Mouse (Mus musculus): ENCODE measurements around the gene Ntf5. TPM values are rescaled to one million over a fixed set of nuclear protein-coding genes. Genes with fewer than 3 reads are reported as not detected.
A peak's percentile ranks its signal among the peaks of the same experiment; 100 is the strongest.

The Ntf5 gene
- polyA plus RNA-seq, 1 experiment from 2014 or later: 1.6 TPM

DNA sequence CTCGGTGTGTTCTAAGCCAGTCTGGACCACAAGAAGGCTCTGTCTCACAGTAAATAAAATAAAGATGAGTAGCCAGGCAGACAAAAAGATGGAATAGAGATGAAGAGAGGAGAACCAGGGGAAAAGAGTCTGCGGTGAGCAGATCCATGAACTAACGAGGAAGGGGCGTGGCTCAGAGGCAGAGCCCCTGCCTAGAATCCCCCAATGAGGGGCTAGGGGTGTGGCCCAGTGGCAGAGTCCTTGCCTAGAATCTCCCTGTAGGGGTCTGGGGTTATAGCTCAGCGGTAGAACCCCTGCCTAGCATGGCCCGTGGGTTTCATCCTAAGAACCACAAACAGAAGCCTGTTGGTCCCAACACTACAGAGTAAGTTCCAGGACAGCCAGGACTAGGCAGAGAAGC, 23.6 kb downstream of the Ntf5 start:
- no peaks in the 10 kb centered on the region for H3K27me3 ChIP-seq (ENCODE audit: control insufficient read depth, insufficient read depth, low read length)
- peaks cover 18% of the 10 kb centered on the region; the same call in 1 of the 2 replicates for H3K4me1 ChIP-seq (ENCODE audit: control insufficient read depth, insufficient read depth, low read length)
- H3K4me3 ChIP-seq (ENCODE audit: low read depth, low read length): no peak overlapping the region
- DNase-seq (ENCODE audit: low spot score) (no peak), ATAC-seq (ENCODE audit: insufficient read depth, low FRiP score, low TSS enrichment) (no peak)
- H3K36me3 ChIP-seq (ENCODE audit: control insufficient read depth, insufficient read depth, low read length): no peaks in the 10 kb centered on the region
- WGBS: 27% methylated on average over 6 of the region's 6 CpGs
- H3K9ac ChIP-seq (ENCODE audit: low read length): no peak overlapping the region
- no peaks in the 10 kb centered on the region for H3K9me3 ChIP-seq (ENCODE audit: control insufficient read depth, low read length)
- H3K4me2 ChIP-seq (ENCODE audit: low read depth): no peak overlapping the region
- H3K27ac ChIP-seq (ENCODE audit: low read depth, low read length): no peak overlapping the region

GRCm38 (mm10) chr7:45437521-45438276, 24.2 kb downstream of the Ntf5 start, which contains the start of gene Ruvbl2:
Gene Ruvbl2 (minus strand): TSS chr7:45438096.
- Histone ChIP-seq H3K9ac (ENCODE audit: low read length) (no peak within 1 kb of the TSS), H3K36me3 (ENCODE audit: control insufficient read depth, insufficient read depth, low read length) (no peaks in the 10 kb centered on the region), H3K4me3 (ENCODE audit: low read depth, low read length) (no peak within 1 kb of the TSS), H3K9me3 (ENCODE audit: control insufficient read depth, low read length) (no peaks in the 10 kb centered on the region), H3K27ac (ENCODE audit: low read depth, low read length) (no peak within 1 kb of the TSS), H3K4me1 (ENCODE audit: control insufficient read depth, insufficient read depth, low read length) (peaks cover 18% of the 10 kb centered on the region; the same call in 1 of the 2 replicates), H3K27me3 (ENCODE audit: control insufficient read depth, insufficient read depth, low read length) (no peaks in the 10 kb centered on the region), H3K4me2 (ENCODE audit: low read depth) (no peak within 1 kb of the TSS)
- no peak for ATAC-seq (ENCODE audit: insufficient read depth, low FRiP score, low TSS enrichment)
- DNase-seq (ENCODE audit: low spot score): no peak
- 27% methylated on average over 19 of the region's 19 CpGs for WGBS

GRCm38 (mm10) chr7:45443526-45444420, 30.3 kb downstream of the Ntf5 start:
- Histone ChIP-seq H3K27me3 (ENCODE audit: control insufficient read depth, insufficient read depth, low read length) (no peaks in the 10 kb centered on the region), H3K36me3 (ENCODE audit: control insufficient read depth, insufficient read depth, low read length) (peaks cover 2% of the 10 kb centered on the region; the same call in 1 of the 2 replicates), H3K4me2 (ENCODE audit: low read depth) (no peak overlapping the region), H3K9me3 (ENCODE audit: control insufficient read depth, low read length) (no peaks in the 10 kb centered on the region), H3K27ac (ENCODE audit: low read depth, low read length) (no peak overlapping the region), H3K4me1 (ENCODE audit: control insufficient read depth, insufficient read depth, low read length) (no peaks in the 10 kb centered on the region), H3K9ac (ENCODE audit: low read length) (no peak overlapping the region), H3K4me3 (ENCODE audit: low read depth, low read length) (no peak overlapping the region)
- no peak for ATAC-seq (ENCODE audit: insufficient read depth, low FRiP score, low TSS enrichment)
- no peak for DNase-seq (ENCODE audit: low spot score)
- WGBS: 90% methylated on average over 22 of the region's 22 CpGs

DNA sequence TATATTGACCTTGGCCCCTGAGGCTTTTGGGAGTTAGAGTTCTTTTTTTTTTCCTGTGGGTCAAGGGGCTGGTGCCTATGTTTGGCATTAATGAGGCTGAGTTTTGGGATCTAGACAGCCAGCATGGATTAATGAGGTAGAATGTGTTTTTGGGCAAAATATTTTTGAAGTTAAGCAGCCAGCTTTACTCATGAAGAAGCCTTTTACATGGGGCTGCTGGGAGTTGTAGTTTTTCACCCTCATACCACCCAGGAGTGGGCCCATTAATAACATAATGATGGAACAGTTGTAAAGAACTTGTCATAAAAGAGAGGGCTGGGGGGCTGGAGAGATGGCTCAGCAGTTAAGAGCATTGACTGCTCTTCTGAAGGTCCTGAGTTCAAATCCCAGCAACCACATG, 33.1 kb downstream of the Ntf5 start:
- peaks cover 2% of the 10 kb centered on the region; the same call in 1 of the 2 replicates for H3K36me3 ChIP-seq (ENCODE audit: control insufficient read depth, insufficient read depth, low read length)
- ATAC-seq (ENCODE audit: insufficient read depth, low FRiP score, low TSS enrichment): no peak
- no peak overlapping the region for H3K4me2 ChIP-seq (ENCODE audit: low read depth)

GRCm38 (mm10) chr7:45447325-45447990, 34.0 kb downstream of the Ntf5 start:
- H3K36me3 ChIP-seq (ENCODE audit: control insufficient read depth, insufficient read depth, low read length): peaks cover 2% of the 10 kb centered on the region; the same call in 1 of the 2 replicates
- no peak overlapping the region for H3K4me3 ChIP-seq (ENCODE audit: low read depth, low read length)
- 35% methylated on average over 11 of the region's 11 CpGs for WGBS

More for the DNA sequence above, 33.1 kb downstream of the Ntf5 start:
- H3K9ac ChIP-seq (ENCODE audit: low read length): no peak overlapping the region
- H3K9me3 ChIP-seq (ENCODE audit: control insufficient read depth, low read length): no peaks in the 10 kb centered on the region
- no peak overlapping the region for H3K4me3 ChIP-seq (ENCODE audit: low read depth, low read length)
- H3K27me3 ChIP-seq (ENCODE audit: control insufficient read depth, insufficient read depth, low read length): no peaks in the 10 kb centered on the region
- DNase-seq (ENCODE audit: low spot score): no peak
- no peak overlapping the region for H3K27ac ChIP-seq (ENCODE audit: low read depth, low read length)
- H3K4me1 ChIP-seq (ENCODE audit: control insufficient read depth, insufficient read depth, low read length): no peaks in the 10 kb centered on the region

GRCm38 (mm10) chr7:45449974-45450373, 36.5 kb downstream of the Ntf5 start:
- no peaks in the 10 kb centered on the region for H3K4me1 ChIP-seq (ENCODE audit: control insufficient read depth, insufficient read depth, low read length)
- H3K27ac ChIP-seq (ENCODE audit: low read depth, low read length): no peak overlapping the region
- no peaks in the 10 kb centered on the region for H3K9me3 ChIP-seq (ENCODE audit: control insufficient read depth, low read length)
- no peaks in the 10 kb centered on the region for H3K27me3 ChIP-seq (ENCODE audit: control insufficient read depth, insufficient read depth, low read length)
- DNase-seq (ENCODE audit: low spot score) (no peak), ATAC-seq (ENCODE audit: insufficient read depth, low FRiP score, low TSS enrichment) (no peak)
- no peak overlapping the region for H3K9ac ChIP-seq (ENCODE audit: low read length)
- no peak overlapping the region for H3K4me3 ChIP-seq (ENCODE audit: low read depth, low read length)
- H3K36me3 ChIP-seq (ENCODE audit: control insufficient read depth, insufficient read depth, low read length): peaks cover 2% of the 10 kb centered on the region; the same call in 1 of the 2 replicates
- WGBS: 91% methylated on average over 1 of the region's 1 CpGs
- no peak overlapping the region for H3K4me2 ChIP-seq (ENCODE audit: low read depth)

More at GRCm38 (mm10) chr7:45447325-45447990, 34.0 kb downstream of the Ntf5 start:
- Histone ChIP-seq H3K4me1 (ENCODE audit: control insufficient read depth, insufficient read depth, low read length) (no peaks in the 10 kb centered on the region), H3K9ac (ENCODE audit: low read length) (no peak overlapping the region), H3K27ac (ENCODE audit: low read depth, low read length) (no peak overlapping the region), H3K4me2 (ENCODE audit: low read depth) (no peak overlapping the region), H3K9me3 (ENCODE audit: control insufficient read depth, low read length) (no peaks in the 10 kb centered on the region), H3K27me3 (ENCODE audit: control insufficient read depth, insufficient read depth, low read length) (no peaks in the 10 kb centered on the region)
- ATAC-seq (ENCODE audit: insufficient read depth, low FRiP score, low TSS enrichment) (no peak), DNase-seq (ENCODE audit: low spot score) (no peak)

DNA sequence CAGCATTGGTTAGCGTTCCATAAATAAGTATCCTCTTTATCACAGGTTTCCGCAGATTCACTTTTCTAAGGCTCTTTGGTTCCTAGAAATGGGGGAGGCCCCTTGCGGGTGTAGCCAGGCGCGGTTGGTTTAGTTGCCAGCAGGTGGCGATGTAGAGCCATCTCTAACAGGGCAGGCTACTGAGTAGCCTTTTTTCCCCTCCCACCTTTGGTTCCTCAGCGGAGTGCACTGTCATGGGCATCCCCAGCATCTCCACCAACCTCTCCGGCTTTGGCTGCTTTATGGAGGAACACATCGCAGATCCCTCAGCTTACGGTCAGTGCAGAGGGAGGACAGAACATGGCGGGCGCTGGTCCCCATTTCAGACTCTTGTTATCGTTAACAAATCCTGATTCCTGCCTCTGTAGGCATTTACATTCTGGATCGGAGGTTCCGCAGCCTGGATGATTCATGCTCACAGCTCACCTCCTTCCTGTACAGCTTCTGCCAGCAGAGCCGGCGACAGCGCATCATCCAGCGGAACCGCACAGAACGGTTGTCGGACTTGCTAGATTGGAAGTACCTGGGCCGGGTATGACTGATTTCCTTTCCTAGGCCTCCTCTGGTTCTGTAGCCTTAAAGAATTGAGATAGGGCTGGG, 38.0 kb downstream of the Ntf5 start:
- H3K4me3 ChIP-seq (ENCODE audit: low read depth, low read length): no peak overlapping the region
- no peak overlapping the region for H3K9ac ChIP-seq (ENCODE audit: low read length)
- WGBS: 54% methylated on average over 23 of the region's 23 CpGs
- ATAC-seq (ENCODE audit: insufficient read depth, low FRiP score, low TSS enrichment) (peak; percentile 55; the same call in 1 of the 2 replicates), DNase-seq (ENCODE audit: low spot score) (peak; percentile 83)
- no peaks in the 10 kb centered on the region for H3K9me3 ChIP-seq (ENCODE audit: control insufficient read depth, low read length)
- H3K36me3 ChIP-seq (ENCODE audit: control insufficient read depth, insufficient read depth, low read length): peaks cover 2% of the 10 kb centered on the region; the same call in 1 of the 2 replicates
- H3K4me1 ChIP-seq (ENCODE audit: control insufficient read depth, insufficient read depth, low read length): no peaks in the 10 kb centered on the region
- H3K4me2 ChIP-seq (ENCODE audit: low read depth): no peak overlapping the region
- H3K27ac ChIP-seq (ENCODE audit: low read depth, low read length): no peak overlapping the region
- no peaks in the 10 kb centered on the region for H3K27me3 ChIP-seq (ENCODE audit: control insufficient read depth, insufficient read depth, low read length)

- WGBS: 90% methylated on average over 15 of the region's 15 CpGs
- ATAC-seq (ENCODE audit: insufficient read depth, low FRiP score, low TSS enrichment) (no peak), DNase-seq (ENCODE audit: low spot score) (no peak)
- Histone ChIP-seq H3K4me3 (ENCODE audit: low read depth, low read length) (no peak overlapping the region), H3K27ac (ENCODE audit: low read depth, low read length) (0 out of 2 replicates have a peak overlapping the region, but pooled peaks have one; percentile 14), H3K4me1 (ENCODE audit: control insufficient read depth, insufficient read depth, low read length) (peaks cover 14% of the 10 kb centered on the region; the same call in 1 of the 2 replicates), H3K36me3 (ENCODE audit: control insufficient read depth, insufficient read depth, low read length) (peaks cover 9% of the 10 kb centered on the region), H3K9ac (ENCODE audit: low read length) (no peak overlapping the region), H3K9me3 (ENCODE audit: control insufficient read depth, low read length) (no peaks in the 10 kb centered on the region), H3K4me2 (ENCODE audit: low read depth) (no peak overlapping the region), H3K27me3 (ENCODE audit: control insufficient read depth, insufficient read depth, low read length) (no peaks in the 10 kb centered on the region)
Observed at GRCm38 (mm10) chr7:45454971-45455370, 41.5 kb downstream of the Ntf5 start.
